Mouse (Mus musculus): ENCODE results near the gene Catsperz. TPM values are rescaled to one million over a fixed set of nuclear protein-coding genes. Genes with fewer than 3 reads are reported as not detected.

Catsperz gene
- 13.3 TPM for polyA plus RNA-seq (2015; fragmentation: Illumina TruSeq; extraction: RNeasy Lipid Tissue Mini Kit (QIAGEN cat#74804); ENCODE audit: low read depth, low replicate concordance)

GRCm38 (mm10) chr19:6925307-6925573 lies at the start of gene Catsperz:
Catsperz (minus strand) TSS chr19:6925380.

GRCm38 (mm10) chr19:6974211-6975205 lies 49.3 kb upstream of the Catsperz start, which contains the start of gene Ppp1r14b:
Ppp1r14b (plus strand) TSS chr19:6974968.

GRCm38 (mm10) chr19:6942249-6942691 lies 17.1 kb upstream of the Catsperz start, which contains the start of gene Gpr137:
Gpr137 (minus strand) TSS chr19:6942480.

GRCm38 (mm10) chr19:6941372-6942248 lies 16.4 kb upstream of the Catsperz start, which contains the start of gene Bad:
Bad (plus strand) TSS chr19:6941861.

GRCm38 (mm10) chr19:6934195-6934977 lies 9.2 kb upstream of the Catsperz start, which contains the start of gene Kcnk4:
Kcnk4 (minus strand) TSS chr19:6934515.

GRCm38 (mm10) chr19:6921647-6922567 lies 3.3 kb downstream of the Catsperz start, which contains the start of gene Esrra:
Esrra (minus strand) TSS chr19:6921813.

GRCm38 (mm10) chr19:6909507-6910289 lies 15.5 kb downstream of the Catsperz start, which contains the start of the genes Trmt112 and Prdx5:
Trmt112 (plus strand) TSS chr19:6909698.
Prdx5 (minus strand) TSS chr19:6910106.

Other genes starting within 250 kb of the Catsperz start
- gene Rps6ka4, start 84.7 kb downstream of the Catsperz start, polyA plus RNA-seq (2015; fragmentation: Illumina TruSeq; extraction: RNeasy Lipid Tissue Mini Kit (QIAGEN cat#74804); ENCODE audit: low read depth, low replicate concordance) = 30.3 TPM
- 1.2 TPM for gene Ccdc88b, start 67.2 kb downstream of the Catsperz start, polyA plus RNA-seq (2015; fragmentation: Illumina TruSeq; extraction: RNeasy Lipid Tissue Mini Kit (QIAGEN cat#74804); ENCODE audit: low read depth, low replicate concordance)
- 58.7 TPM for gene Trmt112, start 15.7 kb downstream of the Catsperz start, polyA plus RNA-seq (2015; fragmentation: Illumina TruSeq; extraction: RNeasy Lipid Tissue Mini Kit (QIAGEN cat#74804); ENCODE audit: low read depth, low replicate concordance)
- gene Prdx5, start 15.3 kb downstream of the Catsperz start, polyA plus RNA-seq (2015; fragmentation: Illumina TruSeq; extraction: RNeasy Lipid Tissue Mini Kit (QIAGEN cat#74804); ENCODE audit: low read depth, low replicate concordance) = 507 TPM
- gene Esrra, start 3.6 kb downstream of the Catsperz start, polyA plus RNA-seq (2015; fragmentation: Illumina TruSeq; extraction: RNeasy Lipid Tissue Mini Kit (QIAGEN cat#74804); ENCODE audit: low read depth, low replicate concordance) = 63.1 TPM
- 27.2 TPM for gene Kcnk4, start 9.1 kb upstream of the Catsperz start, polyA plus RNA-seq (2015; fragmentation: Illumina TruSeq; extraction: RNeasy Lipid Tissue Mini Kit (QIAGEN cat#74804); ENCODE audit: low read depth, low replicate concordance)
- 76.2 TPM for gene Bad, start 16.5 kb upstream of the Catsperz start, polyA plus RNA-seq (2015; fragmentation: Illumina TruSeq; extraction: RNeasy Lipid Tissue Mini Kit (QIAGEN cat#74804); ENCODE audit: low read depth, low replicate concordance)
- 114 TPM for gene Gpr137, start 17.1 kb upstream of the Catsperz start, polyA plus RNA-seq (2015; fragmentation: Illumina TruSeq; extraction: RNeasy Lipid Tissue Mini Kit (QIAGEN cat#74804); ENCODE audit: low read depth, low replicate concordance)
- gene Ppp1r14b, start 49.6 kb upstream of the Catsperz start, polyA plus RNA-seq (2015; fragmentation: Illumina TruSeq; extraction: RNeasy Lipid Tissue Mini Kit (QIAGEN cat#74804); ENCODE audit: low read depth, low replicate concordance) = 51.1 TPM
- gene Plcb3, start 51.1 kb upstream of the Catsperz start, polyA plus RNA-seq (2015; fragmentation: Illumina TruSeq; extraction: RNeasy Lipid Tissue Mini Kit (QIAGEN cat#74804); ENCODE audit: low read depth, low replicate concordance) = 10.9 TPM
- gene Fkbp2, start 55.1 kb upstream of the Catsperz start, polyA plus RNA-seq (2015; fragmentation: Illumina TruSeq; extraction: RNeasy Lipid Tissue Mini Kit (QIAGEN cat#74804); ENCODE audit: low read depth, low replicate concordance) = 240 TPM
- gene Vegfb, start 62.3 kb upstream of the Catsperz start, polyA plus RNA-seq (2015; fragmentation: Illumina TruSeq; extraction: RNeasy Lipid Tissue Mini Kit (QIAGEN cat#74804); ENCODE audit: low read depth, low replicate concordance) = 79.8 TPM
- 27.9 TPM for gene Dnajc4, start 67.2 kb upstream of the Catsperz start, polyA plus RNA-seq (2015; fragmentation: Illumina TruSeq; extraction: RNeasy Lipid Tissue Mini Kit (QIAGEN cat#74804); ENCODE audit: low read depth, low replicate concordance)
- 14.3 TPM for gene Nudt22, start 70.7 kb upstream of the Catsperz start, polyA plus RNA-seq (2015; fragmentation: Illumina TruSeq; extraction: RNeasy Lipid Tissue Mini Kit (QIAGEN cat#74804); ENCODE audit: low read depth, low replicate concordance)
- gene Trpt1, start 70.8 kb upstream of the Catsperz start, polyA plus RNA-seq (2015; fragmentation: Illumina TruSeq; extraction: RNeasy Lipid Tissue Mini Kit (QIAGEN cat#74804); ENCODE audit: low read depth, low replicate concordance) = 21.3 TPM
- 3.8 TPM for gene Fermt3, start 94.1 kb upstream of the Catsperz start, polyA plus RNA-seq (2015; fragmentation: Illumina TruSeq; extraction: RNeasy Lipid Tissue Mini Kit (QIAGEN cat#74804); ENCODE audit: low read depth, low replicate concordance)
- gene Stip1, start 114.6 kb upstream of the Catsperz start, polyA plus RNA-seq (2015; fragmentation: Illumina TruSeq; extraction: RNeasy Lipid Tissue Mini Kit (QIAGEN cat#74804); ENCODE audit: low read depth, low replicate concordance) = 245 TPM
- 16.9 TPM for gene Macrod1, start 131.4 kb upstream of the Catsperz start, polyA plus RNA-seq (2015; fragmentation: Illumina TruSeq; extraction: RNeasy Lipid Tissue Mini Kit (QIAGEN cat#74804); ENCODE audit: low read depth, low replicate concordance)
- gene Flrt1, start 180.3 kb upstream of the Catsperz start, polyA plus RNA-seq (2015; fragmentation: Illumina TruSeq; extraction: RNeasy Lipid Tissue Mini Kit (QIAGEN cat#74804); ENCODE audit: low read depth, low replicate concordance) = 9.3 TPM

Measured in brain, adult 10 weeks (tissue).